Mouse (Mus musculus): ENCODE results near the gene Cep350. TPM values are rescaled to one million over a fixed set of nuclear protein-coding genes. Genes with fewer than 3 reads are reported as not detected.

The Cep350 gene
- 9.3 and 11.0 TPM in 2 replicates for polyA plus RNA-seq (2015; fragmentation: Nextera tagmentation; extraction: Ambion mirVana)

DNA sequence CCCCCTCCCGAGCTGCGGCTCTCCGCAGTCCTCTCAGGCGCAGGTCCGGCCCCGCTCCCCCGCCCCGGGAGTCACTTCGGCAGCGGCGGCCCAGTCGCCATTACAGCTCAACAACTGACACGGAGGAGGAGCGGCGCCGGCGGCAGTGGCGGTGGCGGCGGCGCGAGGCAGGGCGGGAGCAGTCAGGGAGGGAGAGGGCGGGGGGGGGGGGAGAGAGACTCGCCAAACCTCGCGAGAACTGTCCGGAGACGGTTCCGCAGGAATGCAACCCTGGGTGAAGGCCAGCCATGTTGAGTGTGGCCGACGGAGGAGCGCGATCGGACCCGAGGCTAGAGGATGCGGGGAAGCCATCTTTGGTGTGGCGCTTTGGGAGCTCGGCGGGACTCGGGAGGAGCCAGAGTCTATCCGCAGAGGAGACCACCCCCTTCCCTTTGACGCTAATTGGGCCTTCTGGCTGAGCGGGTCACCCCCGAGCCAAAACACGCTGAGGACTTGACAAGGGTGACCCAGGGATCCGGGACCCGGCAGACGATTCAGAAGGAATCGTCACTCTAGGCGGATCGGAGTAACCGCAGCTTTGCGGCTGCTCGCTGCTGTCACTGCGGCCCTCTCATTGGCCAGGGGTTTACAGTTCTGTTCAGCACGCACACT is at the start of gene Cep350:
TSS of gene Cep350 (minus strand) at position 188 of the 651 bp plus-strand sequence.
- Histone ChIP-seq H3K4me1 (ENCODE audit: insufficient read depth, low read depth, low read length) (no peaks in the 10 kb centered on the region), H3K9me3 (ENCODE audit: low read length) (no peaks in the 10 kb centered on the region), H3K4me2 (replicated peaks; ENCODE audit: low read depth, low read length) (peak within 1 kb of the TSS; percentile 79), H3K36me3 (ENCODE audit: insufficient read depth, low read length) (no peaks in the 10 kb centered on the region), H3K4me3 (ENCODE audit: low read depth, low read length) (peak within 1 kb of the TSS; percentile 99), H3K27me3 (replicated peaks; ENCODE audit: insufficient read depth, low read length) (no peaks in the 10 kb centered on the region), H3K27ac (ENCODE audit: low read length) (peak within 1 kb of the TSS; percentile 97), H3K9ac (replicated peaks; ENCODE audit: low read depth) (peak within 1 kb of the TSS; percentile 96)
- DNase-seq (ENCODE audit: low spot score) (peak; percentile 99), ATAC-seq (peak; percentile 98)
- WGBS: 3% methylated on average over 43 of the region's 57 CpGs
- TF ChIP-seq EP300 (IDR thresholded peaks at IDR 0.05): no peak
- TF ChIP-seq CTCF (IDR thresholded peaks at IDR 0.05): no peak

DNA sequence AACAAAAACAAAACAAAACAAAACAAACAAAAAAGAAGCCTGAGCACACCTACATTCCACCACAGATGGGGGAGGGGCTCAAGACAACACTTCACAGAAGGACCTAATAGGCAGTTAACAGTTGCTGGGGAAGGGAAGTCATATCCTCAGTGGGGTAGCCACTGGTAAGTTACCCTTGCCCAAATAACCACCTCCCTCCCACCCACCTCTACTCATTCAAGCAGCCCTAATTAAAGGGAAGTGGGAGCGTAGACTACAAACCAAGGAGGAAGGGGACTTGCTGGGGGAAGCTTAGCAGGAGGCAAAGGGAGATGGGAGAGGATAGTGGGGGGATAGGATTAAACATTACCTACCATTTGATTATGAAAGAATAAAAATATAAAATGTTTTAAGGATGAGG is 47.3 kb upstream of the Cep350 start:
- Histone ChIP-seq H3K4me1 (ENCODE audit: insufficient read depth, low read depth, low read length) (no peaks in the 10 kb centered on the region), H3K36me3 (ENCODE audit: insufficient read depth, low read length) (peaks cover 34% of the 10 kb centered on the region), H3K9me3 (ENCODE audit: low read length) (no peaks in the 10 kb centered on the region), H3K4me2 (replicated peaks; ENCODE audit: low read depth, low read length) (no peak overlapping the region), H3K4me3 (ENCODE audit: low read depth, low read length) (no peak overlapping the region), H3K9ac (replicated peaks; ENCODE audit: low read depth) (no peak overlapping the region), H3K27ac (ENCODE audit: low read length) (no peak overlapping the region), H3K27me3 (replicated peaks; ENCODE audit: insufficient read depth, low read length) (no peaks in the 10 kb centered on the region)
- ATAC-seq (no peak), DNase-seq (ENCODE audit: low spot score) (no peak)
- 100% methylated on average over 1 of the region's 1 CpGs for WGBS
- TF ChIP-seq EP300 (IDR thresholded peaks at IDR 0.05) (no peak), CTCF (IDR thresholded peaks at IDR 0.05) (no peak)

DNA sequence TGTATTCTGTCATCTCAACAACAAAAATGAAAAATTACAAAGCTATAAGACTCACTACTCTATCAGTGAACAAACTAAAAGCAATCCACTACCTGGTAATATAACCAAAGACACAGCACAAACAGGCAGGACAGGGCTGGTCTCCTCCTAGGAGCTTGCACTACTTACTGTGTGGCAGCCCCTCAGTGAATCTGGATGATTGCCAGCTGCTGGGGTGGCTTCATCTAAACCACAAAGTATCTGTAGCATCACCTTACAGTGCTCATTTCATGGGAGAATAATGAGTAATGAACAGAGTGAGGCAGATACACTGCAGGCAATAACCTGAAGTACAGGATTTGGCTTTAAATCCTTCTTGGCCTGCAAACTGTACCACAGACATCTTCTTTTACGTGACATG is 46.7 kb upstream of the Cep350 start:
- no peak for DNase-seq (ENCODE audit: low spot score)
- 94% methylated on average over 1 of the region's 1 CpGs for WGBS
- Histone ChIP-seq H3K27me3 (replicated peaks; ENCODE audit: insufficient read depth, low read length) (no peaks in the 10 kb centered on the region), H3K4me3 (ENCODE audit: low read depth, low read length) (no peak overlapping the region), H3K9me3 (ENCODE audit: low read length) (no peaks in the 10 kb centered on the region), H3K9ac (replicated peaks; ENCODE audit: low read depth) (no peak overlapping the region), H3K27ac (ENCODE audit: low read length) (no peak overlapping the region), H3K4me1 (ENCODE audit: insufficient read depth, low read depth, low read length) (no peaks in the 10 kb centered on the region), H3K36me3 (ENCODE audit: insufficient read depth, low read length) (peaks cover 35% of the 10 kb centered on the region), H3K4me2 (replicated peaks; ENCODE audit: low read depth, low read length) (no peak overlapping the region)
- ATAC-seq: no peak
- TF ChIP-seq EP300 (IDR thresholded peaks at IDR 0.05) (no peak), CTCF (IDR thresholded peaks at IDR 0.05) (no peak)

DNA sequence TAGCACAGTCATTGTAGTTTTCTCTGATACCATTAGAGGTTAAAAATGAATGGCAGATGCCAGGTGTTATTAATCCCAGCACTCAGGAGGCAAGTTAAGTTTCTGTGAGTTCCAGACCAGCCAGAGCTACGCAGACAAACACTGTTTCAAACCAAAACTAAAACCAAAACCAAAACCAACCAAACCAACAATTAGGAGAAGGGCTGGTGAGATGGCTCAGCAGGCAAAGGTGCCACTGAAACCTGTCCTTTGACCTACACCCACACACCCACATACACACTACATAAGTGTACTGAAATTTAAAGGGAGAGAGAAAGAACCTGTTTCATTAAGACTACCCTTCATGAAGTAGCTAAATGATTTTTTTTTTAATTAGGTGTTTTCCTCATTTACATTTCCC is 35.9 kb upstream of the Cep350 start:
- no peaks in the 10 kb centered on the region for H3K27me3 ChIP-seq (replicated peaks; ENCODE audit: insufficient read depth, low read length)
- no peaks in the 10 kb centered on the region for H3K4me1 ChIP-seq (ENCODE audit: insufficient read depth, low read depth, low read length)
- no peak for TF ChIP-seq EP300 (IDR thresholded peaks at IDR 0.05)
- no peaks in the 10 kb centered on the region for H3K9me3 ChIP-seq (ENCODE audit: low read length)
- H3K4me3 ChIP-seq (ENCODE audit: low read depth, low read length): no peak overlapping the region
- H3K4me2 ChIP-seq (replicated peaks; ENCODE audit: low read depth, low read length): no peak overlapping the region
- 100% methylated on average over 1 of the region's 1 CpGs for WGBS
- DNase-seq (ENCODE audit: low spot score) (no peak), ATAC-seq (no peak)
- no peak overlapping the region for H3K27ac ChIP-seq (ENCODE audit: low read length)
- H3K9ac ChIP-seq (replicated peaks; ENCODE audit: low read depth): no peak overlapping the region
- peaks cover 27% of the 10 kb centered on the region for H3K36me3 ChIP-seq (ENCODE audit: insufficient read depth, low read length)

GRCm38 (mm10) chr1:156005906-156006305 is 32.9 kb upstream of the Cep350 start:
- H3K9me3 ChIP-seq (ENCODE audit: low read length): no peaks in the 10 kb centered on the region
- ATAC-seq (no peak), DNase-seq (ENCODE audit: low spot score) (no peak)
- H3K36me3 ChIP-seq (ENCODE audit: insufficient read depth, low read length): peaks cover 17% of the 10 kb centered on the region
- TF ChIP-seq CTCF (IDR thresholded peaks at IDR 0.05): no peak
- no peak for TF ChIP-seq EP300 (IDR thresholded peaks at IDR 0.05)
- 89% methylated on average over 11 of the region's 11 CpGs for WGBS
- no peak overlapping the region for H3K9ac ChIP-seq (replicated peaks; ENCODE audit: low read depth)
- no peaks in the 10 kb centered on the region for H3K4me1 ChIP-seq (ENCODE audit: insufficient read depth, low read depth, low read length)
- H3K27me3 ChIP-seq (replicated peaks; ENCODE audit: insufficient read depth, low read length): no peaks in the 10 kb centered on the region
- H3K4me3 ChIP-seq (ENCODE audit: low read depth, low read length): no peak overlapping the region
- H3K27ac ChIP-seq (ENCODE audit: low read length): no peak overlapping the region
- no peak overlapping the region for H3K4me2 ChIP-seq (replicated peaks; ENCODE audit: low read depth, low read length)

GRCm38 (mm10) chr1:156003201-156003935 is 30.3 kb upstream of the Cep350 start:
- Histone ChIP-seq H3K4me2 (replicated peaks; ENCODE audit: low read depth, low read length) (0 out of 2 replicates have a peak overlapping the region, but pooled peaks have one; percentile 32), H3K27ac (ENCODE audit: low read length) (no peak overlapping the region), H3K27me3 (replicated peaks; ENCODE audit: insufficient read depth, low read length) (no peaks in the 10 kb centered on the region), H3K9me3 (ENCODE audit: low read length) (no peaks in the 10 kb centered on the region), H3K4me1 (ENCODE audit: insufficient read depth, low read depth, low read length) (no peaks in the 10 kb centered on the region), H3K4me3 (ENCODE audit: low read depth, low read length) (no peak overlapping the region), H3K36me3 (ENCODE audit: insufficient read depth, low read length) (peaks cover 13% of the 10 kb centered on the region), H3K9ac (replicated peaks; ENCODE audit: low read depth) (no peak overlapping the region)
- DNase-seq (ENCODE audit: low spot score) (peak; percentile 68), ATAC-seq (peak; percentile 94)
- TF ChIP-seq EP300 (IDR thresholded peaks at IDR 0.05): no peak
- no peak for TF ChIP-seq CTCF (IDR thresholded peaks at IDR 0.05)
- WGBS: 64% methylated on average over 7 of the region's 7 CpGs

Data from lung, postnatal 0 days (tissue).